Mouse (Mus musculus) cortical plate, adult 2 months (tissue): ENCODE results near the gene Sec23b.

Source experiments
- CTCF ChIP-seq: fragments of 200-500 bp; IDR thresholded peaks from 2 replicates; pipeline ENCODE4 v1.5.1; 2011; ENCODE audit warnings: mild to moderate bottlenecking, control low read depth, low read length; ENCODE audit not compliant: insufficient read depth; ENCODE audit errors: extremely low read depth
- POLR2A ChIP-seq: fragments of 200-500 bp; IDR thresholded peaks from 2 replicates; pipeline ENCODE4 v1.6.1; 2011; ENCODE audit warnings: mild to moderate bottlenecking, low read length, control low read depth; ENCODE audit not compliant: insufficient read depth; ENCODE audit errors: extremely low read depth

DNA sequence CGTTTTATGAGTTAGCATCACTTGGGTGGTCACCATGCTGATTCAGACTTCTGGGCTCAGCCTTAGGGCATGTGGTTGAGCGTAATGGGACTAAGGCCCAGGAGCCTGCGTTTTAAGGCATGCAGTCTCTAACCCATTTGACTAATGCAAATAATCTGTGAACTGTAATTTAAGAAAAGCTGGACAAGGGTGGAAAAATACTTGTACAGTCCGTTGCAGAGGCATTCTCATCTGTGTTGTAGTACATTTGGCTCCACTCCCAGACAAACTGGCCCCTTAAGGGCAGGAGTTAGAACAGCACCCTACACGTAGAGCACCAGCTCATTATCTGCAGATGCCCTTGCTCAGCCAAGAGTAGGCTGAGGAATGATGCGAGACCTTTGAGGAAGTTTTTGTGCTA is 11.4 kb upstream of the Sec23b start:
- no peak for TF ChIP-seq POLR2A
- TF ChIP-seq CTCF, result no peak
